Mouse (Mus musculus) midbrain, embryonic 13.5 days (tissue): ENCODE measurements around the gene Phgr1. TPM values are rescaled to one million over a fixed set of nuclear protein-coding genes. Genes with fewer than 3 reads are reported as not detected.

Source experiments
- ATAC-seq: fragments of 200-750 bp; cut with Nextera tagmentation; 2 replicates; pipeline ENCODE4 v1.8.0; 2017; ENCODE audit warnings: mild to moderate bottlenecking, moderate TSS enrichment, moderate library complexity
- H3K27ac ChIP-seq: fragments of 300-500 bp; sonication (generic); 2 replicates; pipeline ENCODE4 v1.5.1; 2015; ENCODE audit warnings: inconsistent platforms, mild to moderate bottlenecking, moderate library complexity
- H3K27me3 ChIP-seq: fragments of 300-500 bp; sonication (generic); 2 replicates; pipeline ENCODE4 v1.6.1; 2015; ENCODE audit warnings: mild to moderate bottlenecking, inconsistent platforms
- H3K36me3 ChIP-seq: fragments of 300-500 bp; sonication (generic); 2 replicates; pipeline ENCODE4 v1.6.1; 2015; ENCODE audit warnings: mild to moderate bottlenecking, inconsistent platforms
- H3K4me1 ChIP-seq: fragments of 300-500 bp; sonication (generic); replicated peaks from 2 replicates; pipeline ENCODE4 v1.6.1; 2015; ENCODE audit warnings: inconsistent platforms
- H3K4me2 ChIP-seq: fragments of 300-500 bp; sonication (generic); replicated peaks from 2 replicates; pipeline ENCODE4 v1.6.1; 2015; ENCODE audit warnings: moderate library complexity, mild to moderate bottlenecking, inconsistent platforms
- H3K4me3 ChIP-seq: fragments of 300-500 bp; sonication (generic); replicated peaks from 2 replicates; pipeline ENCODE4 v1.5.1; 2015; ENCODE audit warnings: mild to moderate bottlenecking, inconsistent platforms
- H3K9ac ChIP-seq: fragments of 300-500 bp; sonication (generic); replicated peaks from 2 replicates; pipeline ENCODE4 v1.6.1; 2015; ENCODE audit warnings: mild to moderate bottlenecking, inconsistent platforms
- H3K9me3 ChIP-seq: fragments of 300-500 bp; sonication (generic); 2 replicates; pipeline ENCODE4 v1.6.1; 2016; ENCODE audit warnings: mild to moderate bottlenecking, inconsistent platforms
- WGBS: fragments of 180-500 bp; shearing (Covaris S2); methylation state at CpG from one replicate; pipeline ENCODE4 v1.1.7; 2015; 5-methylcytosine and 5-hydroxymethylcytosine counted together
- polyA plus RNA-seq: library from polyadenylated mRNA; unstranded; fragments of >200 nt; fragmentation: Nextera tagmentation; extraction: Ambion mirVana; gene quantifications from 2 replicates; pipeline ENCODE4 v1.2.1, GENCODE M21; 2015

Gene Phgr1
- polyA plus RNA-seq, 1 experiment from 2014 or later = not detected

DNA sequence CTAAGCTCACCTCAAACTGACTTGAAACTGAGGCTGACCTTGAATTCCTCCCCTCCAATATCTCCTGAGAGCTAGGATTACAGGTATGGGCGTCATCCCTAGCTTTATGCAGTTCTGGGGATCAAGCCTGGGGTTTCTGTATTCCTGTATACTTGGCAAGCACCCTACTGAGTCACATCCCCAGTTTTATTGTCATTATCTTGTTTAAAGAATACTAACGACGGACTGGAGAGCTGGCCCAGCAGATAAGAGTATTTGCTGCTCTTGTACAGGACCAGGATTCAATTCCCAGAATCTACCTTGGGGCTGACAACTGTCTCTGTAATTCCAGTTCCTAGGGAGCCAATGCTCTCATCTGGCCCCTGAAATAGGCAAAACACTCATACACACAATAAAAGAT, 33.2 kb downstream of the Phgr1 start:
- Histone ChIP-seq H3K4me1 (no peaks in the 10 kb centered on the region), H3K27me3 (no peaks in the 10 kb centered on the region), H3K9ac (no peak overlapping the region), H3K4me2 (no peak overlapping the region), H3K4me3 (no peak overlapping the region), H3K36me3 (no peaks in the 10 kb centered on the region), H3K9me3 (no peaks in the 10 kb centered on the region), H3K27ac (no peak overlapping the region)
- WGBS = 38% methylated on average over 3 of the region's 3 CpGs
- ATAC-seq = no peak

DNA sequence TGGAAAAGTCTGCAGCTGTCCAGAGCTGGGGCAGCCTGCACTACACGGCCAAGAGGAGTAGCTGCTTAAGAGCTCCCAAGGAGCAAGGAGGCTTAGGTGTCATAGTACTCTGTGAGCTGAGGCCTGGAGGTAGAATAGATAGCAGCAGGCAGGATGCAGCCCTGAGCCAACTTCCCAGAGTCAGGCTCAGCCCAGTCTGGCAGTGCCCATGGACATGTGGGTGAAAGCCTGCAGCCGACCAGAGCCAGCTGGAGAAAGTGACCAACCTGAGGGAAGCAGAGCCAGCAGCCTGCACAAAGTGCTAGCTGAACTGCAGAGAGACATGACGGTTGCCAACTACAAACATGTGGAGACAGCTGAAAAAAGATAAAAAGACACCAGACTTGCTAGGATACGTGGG, 34.3 kb downstream of the Phgr1 start:
- H3K9ac ChIP-seq = no peak overlapping the region
- ATAC-seq = no peak
- 78% methylated on average over 4 of the region's 4 CpGs for WGBS
- no peaks in the 10 kb centered on the region for H3K9me3 ChIP-seq
- H3K27ac ChIP-seq = no peak overlapping the region
- H3K36me3 ChIP-seq = no peaks in the 10 kb centered on the region
- no peaks in the 10 kb centered on the region for H3K27me3 ChIP-seq
- H3K4me1 ChIP-seq = no peaks in the 10 kb centered on the region
- no peak overlapping the region for H3K4me2 ChIP-seq
- no peak overlapping the region for H3K4me3 ChIP-seq

DNA sequence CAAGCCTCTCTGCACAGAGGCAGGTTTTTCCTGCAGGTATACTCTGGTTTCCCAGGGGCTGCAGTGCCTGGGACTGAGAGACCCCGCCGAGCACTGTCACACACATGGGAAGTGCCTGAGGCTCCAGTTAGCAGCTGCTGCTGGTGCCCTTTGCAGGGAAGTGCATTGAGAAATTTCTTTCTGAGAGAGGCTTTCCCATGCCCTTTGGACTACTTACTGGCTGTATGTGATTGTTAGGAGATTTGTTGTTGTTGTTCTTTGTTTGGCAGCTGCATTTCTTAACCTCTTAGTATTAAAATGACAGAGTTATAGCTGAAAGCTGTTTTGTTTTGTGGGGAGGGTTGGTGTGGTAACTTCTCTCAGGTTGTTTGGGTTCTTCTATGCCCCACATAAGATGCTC, 38.3 kb downstream of the Phgr1 start:
- peaks cover 19% of the 10 kb centered on the region for H3K4me1 ChIP-seq
- H3K4me2 ChIP-seq = no peak overlapping the region
- H3K9me3 ChIP-seq = no peaks in the 10 kb centered on the region
- no peaks in the 10 kb centered on the region for H3K27me3 ChIP-seq
- no peak overlapping the region for H3K27ac ChIP-seq
- 48% methylated on average over 2 of the region's 2 CpGs for WGBS
- no peaks in the 10 kb centered on the region for H3K36me3 ChIP-seq
- no peak for ATAC-seq
- no peak overlapping the region for H3K9ac ChIP-seq
- H3K4me3 ChIP-seq = no peak overlapping the region

DNA sequence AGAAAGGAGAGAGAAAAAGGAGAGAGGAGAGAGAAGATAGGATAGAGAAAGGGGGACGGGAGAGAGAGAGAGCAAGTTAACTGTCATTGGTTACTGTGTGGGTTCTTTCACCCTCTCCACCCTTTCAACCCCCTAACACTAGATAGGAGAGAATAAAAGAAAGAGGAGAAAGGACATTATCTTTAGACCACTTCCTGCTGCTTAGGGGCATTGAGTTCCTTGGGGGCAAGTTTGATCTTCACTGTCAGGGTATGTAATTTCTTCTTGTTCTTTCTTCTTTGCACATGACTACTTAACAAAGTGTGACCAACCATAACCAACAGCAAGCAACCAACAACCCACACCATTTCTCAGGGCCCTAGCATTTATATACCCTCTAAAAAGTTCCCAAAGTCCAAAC, 40.2 kb downstream of the Phgr1 start:
- no peak overlapping the region for H3K9ac ChIP-seq
- no peak overlapping the region for H3K27ac ChIP-seq
- ATAC-seq = no peak
- no peaks in the 10 kb centered on the region for H3K9me3 ChIP-seq
- H3K4me1 ChIP-seq = peaks cover 19% of the 10 kb centered on the region
- 76% methylated on average over 1 of the region's 1 CpGs for WGBS
- no peaks in the 10 kb centered on the region for H3K27me3 ChIP-seq
- H3K4me2 ChIP-seq = no peak overlapping the region
- 0 out of 2 replicates have a peak, but pooled peaks cover 1% of the 10 kb centered on the region for H3K36me3 ChIP-seq
- H3K4me3 ChIP-seq = no peak overlapping the region

DNA sequence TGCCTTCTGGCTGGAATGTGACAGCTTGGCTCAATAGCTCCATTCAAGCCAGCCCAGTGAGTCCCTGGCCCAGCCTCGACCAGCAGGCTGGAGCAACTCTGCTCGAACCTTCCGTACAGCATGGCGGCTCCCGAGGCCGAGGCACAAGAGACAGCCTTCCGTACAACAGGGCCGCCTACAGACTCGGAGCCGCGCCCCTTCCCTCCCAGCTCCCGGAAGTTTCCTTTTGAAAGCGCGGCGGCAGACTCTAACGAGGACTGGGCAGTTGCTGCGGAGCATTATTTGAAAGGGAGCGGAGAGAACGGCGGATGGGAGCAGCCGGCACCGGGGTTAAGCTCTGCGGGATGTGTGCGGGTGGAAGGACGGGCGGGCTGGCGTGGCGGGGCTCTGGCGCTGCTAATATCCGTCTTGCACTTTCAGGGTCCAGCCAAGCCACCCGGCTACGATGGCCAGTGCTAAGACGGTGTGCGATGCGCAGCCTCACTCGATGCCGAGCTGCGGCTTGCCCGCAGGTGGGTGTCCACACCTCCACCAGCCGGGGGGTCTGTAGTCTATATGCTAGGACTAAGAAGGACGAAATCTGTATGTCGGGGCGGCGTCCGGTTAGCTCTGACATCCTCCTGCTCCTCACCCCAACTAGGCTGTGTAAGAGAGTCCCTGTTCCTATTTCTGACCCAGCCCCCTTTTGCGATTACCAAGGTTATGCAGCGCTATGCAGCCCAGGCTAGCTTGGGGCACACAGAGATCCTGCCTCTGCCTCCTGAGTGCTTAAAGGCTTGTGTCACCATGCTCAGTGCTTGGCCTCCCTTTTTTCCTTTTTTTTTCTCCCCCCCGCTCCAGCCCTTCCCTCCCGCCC, 41.6 kb downstream of the Phgr1 start, which contains the start of gene Knstrn:
Gene Knstrn (plus strand): TSS at position 23 of the 856 bp plus-strand sequence.
- Histone ChIP-seq H3K27me3 (no peaks in the 10 kb centered on the region), H3K4me2 (peak within 1 kb of the TSS; percentile 85), H3K27ac (no peak within 1 kb of the TSS; the same call in 1 of the 2 replicates)

DNA sequence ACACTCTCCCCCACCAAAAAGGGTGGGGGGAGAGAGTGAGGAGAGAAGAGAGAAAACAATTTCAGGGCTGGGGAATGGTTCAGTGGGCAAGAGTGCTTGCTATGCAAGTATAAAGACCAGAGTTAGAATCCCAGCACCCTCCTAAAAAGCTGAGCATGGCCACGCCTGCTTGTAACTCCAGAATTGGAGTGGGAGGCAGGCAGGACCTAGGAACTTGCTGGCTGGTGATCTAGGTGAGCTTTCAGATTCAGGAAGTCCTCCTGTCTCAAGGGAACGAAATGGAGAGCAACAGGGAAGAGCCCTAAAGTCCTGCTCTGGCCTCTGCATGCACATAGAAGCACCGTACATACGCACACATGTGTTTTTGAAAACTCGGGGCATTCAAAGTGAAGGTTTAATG, 50.2 kb downstream of the Phgr1 start:
- Histone ChIP-seq H3K27me3 (no peaks in the 10 kb centered on the region), H3K9ac (no peak overlapping the region), H3K4me3 (no peak overlapping the region), H3K4me1 (no peaks in the 10 kb centered on the region), H3K36me3 (peaks cover 55% of the 10 kb centered on the region), H3K27ac (no peak overlapping the region), H3K9me3 (no peaks in the 10 kb centered on the region), H3K4me2 (no peak overlapping the region)
- ATAC-seq = no peak
- WGBS = 96% methylated on average over 5 of the region's 5 CpGs

More for the DNA sequence above, 41.6 kb downstream of the Phgr1 start, which contains the start of gene Knstrn:
- under 1% methylated on average over 49 of the region's 49 CpGs for WGBS
- H3K9me3 ChIP-seq = no peaks in the 10 kb centered on the region
- H3K4me3 ChIP-seq = peak within 1 kb of the TSS; percentile 55
- peaks cover 15% of the 10 kb centered on the region for H3K36me3 ChIP-seq
- peak within 1 kb of the TSS; percentile 63 for H3K9ac ChIP-seq
- peaks cover 19% of the 10 kb centered on the region for H3K4me1 ChIP-seq
- peak; percentile 99 for ATAC-seq

DNA sequence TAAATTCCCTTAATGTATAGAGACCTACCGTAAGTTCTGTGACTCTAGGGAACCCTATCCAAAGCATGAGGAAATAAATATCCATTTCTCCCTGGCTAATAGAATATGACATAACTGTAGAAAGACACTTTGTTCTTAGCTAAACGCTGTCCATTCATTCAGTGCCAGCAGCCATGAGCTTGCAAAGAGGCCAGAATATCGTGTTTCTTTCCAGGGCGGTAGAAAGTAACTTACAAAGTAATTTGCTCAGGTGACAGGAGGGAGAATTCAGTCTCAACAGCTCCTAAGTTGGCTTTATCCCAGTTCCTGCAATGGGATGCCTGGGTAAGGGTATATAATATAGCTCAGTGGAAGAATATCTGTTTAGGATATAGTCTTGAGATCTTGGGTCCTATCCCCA, 51.8 kb downstream of the Phgr1 start:
- Histone ChIP-seq H3K4me1 (no peaks in the 10 kb centered on the region), H3K36me3 (peaks cover 40% of the 10 kb centered on the region), H3K9ac (no peak overlapping the region), H3K9me3 (no peaks in the 10 kb centered on the region), H3K27ac (no peak overlapping the region), H3K4me2 (no peak overlapping the region), H3K27me3 (no peaks in the 10 kb centered on the region), H3K4me3 (no peak overlapping the region)
- ATAC-seq = no peak
- WGBS = 98% methylated on average over 4 of the region's 4 CpGs

Other genes starting within 250 kb of the Phgr1 start
- gene Bmf, start 223.1 kb upstream of the Phgr1 start, polyA plus RNA-seq = 4.0 and 4.7 TPM in 2 replicates
- gene Bub1b, start 174.6 kb upstream of the Phgr1 start, polyA plus RNA-seq = 37.4 and 38.0 TPM in 2 replicates
- 20.1 and 21.1 TPM in 2 replicates for gene Pak6, start 109.5 kb upstream of the Phgr1 start, polyA plus RNA-seq
- 0.04 TPM in 1 of 2 replicates, not detected in the other for gene Ankrd63, start 68.8 kb upstream of the Phgr1 start, polyA plus RNA-seq
- gene Plcb2, start 44.3 kb upstream of the Phgr1 start, polyA plus RNA-seq = 0.11 and 0.13 TPM in 2 replicates
- 24.6 and 25.8 TPM in 2 replicates for gene Inafm2, start 27.0 kb upstream of the Phgr1 start, polyA plus RNA-seq
- gene Ccdc9b, start 10.1 kb upstream of the Phgr1 start, polyA plus RNA-seq = 1.7 and 2.1 TPM in 2 replicates
- gene Disp2, start 7.0 kb downstream of the Phgr1 start, polyA plus RNA-seq = 32.7 and 35.8 TPM in 2 replicates
- 62.7 and 66.1 TPM in 2 replicates for gene Knstrn, start 41.2 kb downstream of the Phgr1 start, polyA plus RNA-seq
- 42.5 and 42.8 TPM in 2 replicates for gene Ivd, start 89.2 kb downstream of the Phgr1 start, polyA plus RNA-seq
- 4.2 and 5.0 TPM in 2 replicates for gene Bahd1, start 127.6 kb downstream of the Phgr1 start, polyA plus RNA-seq
- 6.2 and 6.6 TPM in 2 replicates for gene Chst14, start 153.7 kb downstream of the Phgr1 start, polyA plus RNA-seq